Mouse (Mus musculus) embryo, embryonic 10.5 days (tissue): Measurements from ENCODE around the gene 1810037I17Rik.
"Not testable (repeated sequence)": the region's sequence is repeated elsewhere in the genome, so short reads cannot be mapped to it uniquely, and the experiment has no call there.

Experiments
- DNase-seq: peaks from one replicate; pipeline ENCODE4 v3.0.0-alpha.2; 2015; ENCODE audit warnings: low spot score

The 1810037I17Rik gene

DNA sequence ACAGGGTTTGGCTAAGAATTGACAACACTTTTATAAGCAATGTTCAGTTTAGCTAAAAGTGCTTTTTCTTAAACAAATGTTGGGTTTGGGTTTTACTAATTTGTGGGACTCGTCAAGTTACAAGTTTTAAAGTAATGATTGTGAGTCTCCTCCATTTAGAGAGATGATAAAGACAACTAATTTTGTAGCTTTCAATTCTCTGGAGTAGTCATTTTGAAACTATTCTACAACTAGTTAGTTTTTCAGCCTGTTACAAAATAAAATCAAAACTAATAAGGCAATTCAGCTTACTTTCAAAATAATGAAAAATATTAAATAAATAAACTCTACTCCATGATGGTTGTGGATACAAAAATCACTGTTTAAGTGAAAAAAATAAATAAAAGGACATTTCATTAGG is 8.5 kb downstream of the 1810037I17Rik start:
- DNase-seq: no peak

DNA sequence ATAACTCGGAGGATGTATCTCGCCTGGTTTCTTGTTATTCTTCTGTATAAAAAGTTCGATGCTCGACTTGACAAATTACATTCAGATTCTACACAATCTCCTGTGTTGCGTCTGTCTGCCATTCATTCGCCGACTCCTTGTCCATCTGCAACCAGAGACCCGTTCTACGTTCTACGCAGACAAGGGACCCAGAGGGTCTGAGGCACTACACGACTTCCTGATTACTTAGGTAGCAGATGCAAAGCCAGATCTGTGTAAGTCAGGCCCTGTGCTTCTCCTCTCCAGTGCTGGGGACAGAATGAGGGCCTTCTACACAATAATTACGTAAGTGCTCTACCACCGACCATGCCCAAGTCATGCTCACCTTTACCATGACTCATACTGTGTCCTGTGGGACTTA is 13.2 kb downstream of the 1810037I17Rik start:
- not testable (repeated sequence) for DNase-seq

DNA sequence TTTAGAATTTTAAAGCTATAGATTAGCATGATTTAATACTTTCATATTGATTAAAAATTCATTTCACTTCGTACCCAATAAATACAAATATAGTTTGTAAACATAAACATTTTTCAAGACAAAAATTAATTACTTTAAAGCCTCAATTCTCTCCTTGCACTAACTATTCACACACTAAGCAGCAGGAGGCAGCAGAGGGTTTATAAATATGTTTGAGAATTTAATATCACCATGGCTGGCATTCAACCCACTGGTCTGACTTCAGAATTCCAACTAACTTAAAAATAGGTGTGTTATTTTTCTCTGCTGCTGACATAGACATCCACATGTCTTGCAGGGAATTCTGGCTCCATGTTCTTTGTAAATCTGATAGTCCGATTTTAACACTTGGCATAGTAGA is 15.2 kb downstream of the 1810037I17Rik start:
- DNase-seq: peak; percentile 77

DNA sequence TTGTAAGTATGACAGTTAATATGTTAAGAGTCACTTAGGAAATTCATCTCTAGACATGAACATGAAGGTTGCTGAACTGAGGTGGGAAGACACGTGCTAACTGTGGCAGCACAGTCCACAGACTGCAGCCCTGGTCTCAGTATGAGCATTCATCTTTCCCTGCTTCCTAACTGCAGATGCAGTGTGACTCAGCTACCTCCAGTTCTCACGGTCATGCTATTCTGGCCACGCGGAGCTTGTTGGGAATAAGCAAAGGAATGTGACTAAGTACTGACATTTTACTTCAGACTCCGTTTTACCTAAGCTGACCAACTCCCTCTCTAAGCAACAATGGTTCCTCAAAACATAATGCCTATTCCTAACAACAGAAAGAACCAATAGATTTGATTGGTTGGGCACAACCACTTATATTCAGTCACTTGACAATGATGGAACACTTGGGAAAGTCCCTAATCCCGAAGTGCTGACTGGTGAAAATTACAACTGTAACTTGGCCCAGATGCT is 19.4 kb downstream of the 1810037I17Rik start:
- no peak for DNase-seq

DNA sequence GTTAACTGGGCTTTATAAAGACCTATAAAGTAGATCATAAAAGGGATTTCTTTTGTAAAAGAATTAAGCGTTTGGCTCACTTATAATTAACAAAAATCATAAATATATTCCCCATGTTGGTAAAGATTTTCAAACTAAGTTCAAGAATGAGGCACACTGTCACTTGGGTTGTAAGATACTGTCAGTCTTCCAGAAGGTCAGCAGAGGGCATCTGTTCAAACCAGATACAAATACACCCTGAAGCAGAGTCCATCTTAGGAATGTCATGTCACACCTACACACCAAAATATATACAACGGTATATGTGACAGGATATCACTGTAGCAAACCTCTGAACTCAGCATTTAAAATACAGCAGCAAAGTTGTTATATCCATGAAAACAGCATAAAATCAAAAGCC is 26.1 kb downstream of the 1810037I17Rik start:
- no peak for DNase-seq

DNA sequence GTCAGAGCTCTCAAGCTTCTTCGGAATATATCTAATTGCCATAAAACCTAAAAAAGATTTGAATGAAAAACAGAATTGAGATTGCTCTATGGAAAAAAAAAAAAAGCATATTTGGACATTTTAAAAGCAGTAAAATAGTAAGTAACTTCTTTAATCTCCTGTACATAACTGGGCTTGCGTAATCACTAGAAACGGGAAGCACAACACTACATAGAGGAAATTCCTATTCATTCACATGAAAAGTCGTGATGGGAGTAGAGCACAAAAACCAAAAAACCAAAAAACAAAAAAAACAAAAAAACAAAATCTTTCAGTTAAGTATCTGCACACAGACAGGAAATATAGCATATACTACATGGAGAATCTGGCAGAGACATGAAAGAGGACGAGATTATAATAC is 40.3 kb downstream of the 1810037I17Rik start:
- no peak for DNase-seq

DNA sequence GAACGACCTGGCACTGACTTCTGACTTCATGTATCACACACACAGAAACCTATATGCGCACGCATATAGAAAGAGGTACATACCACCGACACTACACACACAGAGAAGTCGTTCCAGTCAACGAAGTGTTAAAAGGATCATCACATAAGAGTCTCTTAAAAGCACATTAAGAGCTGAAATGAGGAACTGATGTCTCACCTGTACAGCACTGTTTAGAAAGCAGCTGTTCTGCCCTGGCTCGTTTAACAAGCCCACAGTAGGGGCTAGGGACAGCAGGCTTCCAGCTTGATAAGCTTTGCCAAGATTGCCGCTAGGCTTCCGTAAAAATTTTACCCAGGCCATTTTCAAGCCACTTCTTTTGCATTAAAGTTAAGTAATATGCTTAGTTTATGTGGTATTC is 44.4 kb downstream of the 1810037I17Rik start:
- no peak for DNase-seq

DNA sequence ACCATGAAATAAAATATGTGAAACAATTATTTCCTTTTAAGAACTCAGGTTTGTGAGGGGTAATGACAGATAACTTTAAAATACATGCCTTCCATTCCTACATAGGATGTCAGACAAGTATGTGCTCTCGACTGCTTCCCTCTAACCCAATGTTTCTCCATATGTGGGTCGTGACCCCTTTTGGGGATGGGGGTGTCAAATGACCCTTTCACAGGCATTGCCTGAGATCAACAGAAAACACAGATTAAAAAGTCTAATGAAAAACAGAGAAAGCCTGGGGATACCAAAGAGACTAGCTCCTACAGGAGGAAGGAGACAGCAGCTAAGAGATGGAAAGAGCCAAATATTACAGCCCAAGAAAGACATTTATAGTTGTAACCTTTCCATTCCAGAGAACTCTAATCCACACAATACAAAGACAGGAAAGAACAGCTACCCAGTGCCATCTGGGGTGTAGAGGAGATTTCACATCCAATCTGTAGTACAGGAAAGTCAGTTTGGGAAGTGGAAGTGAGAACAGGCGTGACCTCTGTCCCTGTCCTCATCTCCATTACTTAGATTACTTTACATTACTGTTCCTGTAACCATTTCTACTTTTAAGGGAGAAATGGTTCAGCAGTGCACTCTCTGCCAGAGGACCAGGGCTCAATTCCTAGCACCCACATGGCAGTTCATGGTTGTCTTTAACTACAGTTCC is 48.3 kb downstream of the 1810037I17Rik start:
- DNase-seq: peak; percentile 61

DNA sequence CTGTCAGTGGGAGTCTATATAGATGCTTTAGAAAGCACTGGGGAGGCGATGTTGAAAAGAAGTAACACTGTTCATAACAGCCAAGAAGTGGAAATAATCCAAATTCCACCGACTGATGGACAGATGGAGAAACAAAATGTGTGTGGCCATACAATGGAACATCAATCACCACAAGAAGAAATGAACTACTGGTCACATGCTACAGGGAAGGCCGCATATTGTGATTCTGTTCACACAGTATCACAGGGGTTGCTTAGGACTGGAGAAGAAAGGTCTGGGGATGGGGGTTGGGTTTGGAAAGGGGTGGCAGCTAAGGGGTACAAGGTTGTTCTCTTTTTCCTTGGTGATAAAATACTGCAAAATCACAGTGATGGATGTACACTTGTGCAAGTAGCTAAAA is 50.8 kb downstream of the 1810037I17Rik start:
- DNase-seq: no peak

DNA sequence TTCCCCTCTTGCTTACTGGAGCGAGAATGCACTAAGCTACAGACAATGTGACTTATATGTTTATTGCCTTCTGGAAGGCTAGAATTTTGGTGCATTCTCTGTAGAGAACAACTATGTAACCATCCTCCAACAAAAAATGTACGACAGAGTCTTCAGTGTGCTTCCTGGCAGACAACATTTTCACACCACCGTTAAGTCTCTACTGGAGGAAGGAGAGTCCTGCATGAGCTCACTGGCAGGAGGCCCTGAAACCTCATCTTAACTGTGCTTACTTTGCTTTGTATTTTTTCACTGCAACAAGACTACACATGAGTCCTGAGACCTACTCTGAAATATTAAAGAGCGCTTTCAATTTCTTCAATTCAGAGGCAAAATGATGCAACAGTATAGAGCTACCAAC is 51.4 kb downstream of the 1810037I17Rik start:
- no peak for DNase-seq
